Mouse (Mus musculus) layer of hippocampus, adult 8-10 months (tissue): ENCODE measurements at regions not wholly inside any gene's neighbourhood (a gene's known extent, or its start where the extent isn't known, plus 50 kb on each side); places are given as distances from the start of the nearest gene placed in this dataset.

Experiments used
- DNase-seq, 2 experiments: peaks; one replicate each; pipeline ENCODE4 v3.0.0; 2022; ENCODE audit warnings: low spot score in 2 of 2

GRCm38 (mm10) chr7:62924585-62925331 is 101.3 kb upstream of the A26c2 start:
- DNase-seq: no peak

GRCm38 (mm10) chr7:62922246-62922645 is 98.8 kb upstream of the A26c2 start:
- peak; percentile 21 to 56 for DNase-seq

GRCm38 (mm10) chr7:62894337-62894736 is 70.9 kb upstream of the A26c2 start:
- no peak for DNase-seq

- peak; percentile 2 to 6 for DNase-seq
Observed at GRCm38 (mm10) chr7:62877033-62877432, 53.6 kb upstream of the A26c2 start.
